In the genomic region with DNA sequence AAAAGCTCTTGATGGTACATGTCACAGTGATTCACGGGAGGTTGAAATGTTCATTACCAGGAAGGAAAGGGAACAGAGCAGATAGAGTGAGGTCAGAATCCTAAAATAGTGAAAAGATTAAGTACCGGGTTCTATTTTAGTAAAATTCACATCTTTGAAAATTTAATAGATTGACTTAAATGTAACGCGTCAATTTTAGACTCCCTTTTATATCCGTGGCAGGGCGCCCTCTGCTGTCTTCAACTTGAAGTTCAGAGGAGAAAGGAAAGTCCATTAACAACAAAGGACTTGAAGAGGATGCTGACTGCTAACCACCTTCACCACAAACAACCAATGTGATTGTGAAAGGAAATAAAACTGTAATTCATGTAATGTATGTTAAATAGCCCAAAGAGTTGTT, we compare ENCODE assay signal across 8 mouse cellular contexts. TPM values are rescaled to one million over a fixed set of nuclear protein-coding genes. Genes with fewer than 3 reads are reported as not detected.
DNase-seq lines count a peak whose midpoint lies in the region; ATAC-seq and TF ChIP-seq lines count a peak whose summit lies in the region.
"Had no signal": no experiment of that assay in that cellular context is flagged by ENCODE, and none has a peak within 500 bp of the region (broad histone marks: within the 10 kb centered on the region; RNA-seq: fewer than 3 reads in every experiment).

No protein-coding gene starts in this region.

- no peaks in the 10 kb centered on the region for H3K27me3 ChIP-seq in liver, embryonic 14.5 days (ENCODE audit: control insufficient read depth, insufficient read depth, low read length)
- H3K27me3 ChIP-seq in neural tube, embryonic 11.5 days (ENCODE audit: control insufficient read depth, insufficient read depth, low read length): no peaks in the 10 kb centered on the region
- H3K27me3 ChIP-seq: lung, embryonic 15.5 days had no signal

- no peak for TF ChIP-seq EP300 in liver, embryonic 14.5 days (IDR thresholded peaks at IDR 0.05; ENCODE audit: low read depth)

- intact Hi-C loops in gastrocnemius, postnatal 14 days (cut with DNase I; ENCODE audit: low total_unique reads): no loop called here

- no peak overlapping the region; the same call in none of the 2 replicates for H3K4me2 ChIP-seq in liver, embryonic 14.5 days (ENCODE audit: low read depth)
- H3K4me2 ChIP-seq in neural tube, embryonic 11.5 days (ENCODE audit: low read depth): no peak overlapping the region
- H3K4me2 ChIP-seq: lung, embryonic 15.5 days had no signal

- peak; percentile 66 for TF ChIP-seq CTCF in liver, embryonic 14.5 days (IDR thresholded peaks at IDR 0.05; ENCODE audit: low read depth)

- DNase-seq in CD8-positive naive resting alpha-beta T cell, adult 2 months (ENCODE audit: low read depth in 2 of 2, low spot score in 2 of 2): peak; percentile 72 to 81
- DNase-seq in NIH3T3 (ENCODE audit: low read depth): peak; percentile 91
- peak; percentile 77 to 89 for DNase-seq in cerebellum, postnatal 25 days
- peak; percentile 55 for DNase-seq in gastrocnemius, postnatal 14 days
- DNase-seq in kidney, postnatal 10 days: peak; percentile 84
- DNase-seq in liver, embryonic 14.5 days (ENCODE audit: low read depth in 3 of 3, low spot score in 3 of 3): peak; percentile 27 to 77 (median 60)
- peak; percentile 78 for DNase-seq in neural tube, embryonic 11.5 days (ENCODE audit: low spot score)

- H3K4me1 ChIP-seq in liver, embryonic 14.5 days (replicated peaks; ENCODE audit: control insufficient read depth in 2 of 2, insufficient read depth in 2 of 2, low read length in 1 of 2): peaks cover 6 to 12% of the 10 kb centered on the region in 2 experiments; a peak in 3 of 4 replicates
- peaks cover 4% of the 10 kb centered on the region; the same call in 1 of the 2 replicates for H3K4me1 ChIP-seq in neural tube, embryonic 11.5 days (ENCODE audit: control insufficient read depth, insufficient read depth, low read length)

- no peak overlapping the region for H3K4me3 ChIP-seq in liver, embryonic 14.5 days (ENCODE audit: insufficient read depth in 1 of 2, low read depth in 2 of 2, low read length in 2 of 2)
- H3K4me3 ChIP-seq in neural tube, embryonic 11.5 days (ENCODE audit: low read depth, low read length): no peak overlapping the region
- H3K4me3 ChIP-seq: lung, embryonic 15.5 days had no signal

- H3K27ac ChIP-seq in liver, embryonic 14.5 days: no peak overlapping the region
- H3K27ac ChIP-seq in neural tube, embryonic 11.5 days (ENCODE audit: low read depth, low read length): no peak overlapping the region
- H3K27ac ChIP-seq: lung, embryonic 15.5 days had no signal

- no peaks in the 10 kb centered on the region for H3K9me3 ChIP-seq in liver, embryonic 14.5 days (ENCODE audit: control insufficient read depth, low read length)
- H3K9me3 ChIP-seq in neural tube, embryonic 11.5 days (ENCODE audit: control insufficient read depth, low read length): no peaks in the 10 kb centered on the region
- H3K9me3 ChIP-seq: lung, embryonic 15.5 days had no signal

- no peaks in the 10 kb centered on the region for H3K36me3 ChIP-seq in liver, embryonic 14.5 days (replicated peaks; ENCODE audit: control insufficient read depth, insufficient read depth, low read depth)
- H3K36me3 ChIP-seq in neural tube, embryonic 11.5 days (ENCODE audit: control insufficient read depth, insufficient read depth, low read length): no peaks in the 10 kb centered on the region
- H3K36me3 ChIP-seq: lung, embryonic 15.5 days had no signal

- WGBS in liver, embryonic 14.5 days (ENCODE audit: insufficient replicate concordance): 13% methylated on average over 6 of the region's 6 CpGs
- WGBS in neural tube, embryonic 11.5 days: 15% methylated on average over 6 of the region's 6 CpGs

- peak; percentile 59; the same call in 1 of the 2 replicates for ATAC-seq in liver, embryonic 14.5 days (ENCODE audit: insufficient read depth)
- no peak for ATAC-seq in neural tube, embryonic 11.5 days (ENCODE audit: insufficient read depth, low FRiP score, low TSS enrichment)

- H3K9ac ChIP-seq in liver, embryonic 14.5 days (replicated peaks): no peak overlapping the region
- H3K9ac ChIP-seq in neural tube, embryonic 11.5 days (ENCODE audit: low read length): no peak overlapping the region
- H3K9ac ChIP-seq: lung, embryonic 15.5 days had no signal

RNA-seq across cellular contexts. Expression of a gene that starts 3.1 kb away (rescaled TPM):
- total RNA-seq in gastrocnemius, postnatal 14 days (2021): 1 to 10 TPM; 8.1 to 9.7 TPM
- polyA plus RNA-seq in liver, embryonic 14.5 days (2012; rRNA removed): 9.7 and 17.0 TPM in 2 replicates
- polyA plus RNA-seq in liver, embryonic 14.5 days (2014; fragmentation: Nextera tagmentation; extraction: Ambion mirVana): 15.6 and 18.2 TPM in 2 replicates
- 57.8 and 59.3 TPM in 2 replicates for polyA plus RNA-seq in neural tube, embryonic 11.5 days (2014; fragmentation: Nextera tagmentation; extraction: Ambion mirVana)
